In genomic region chr8:117548453-117548852, GRCm38 (mm10) we compare ENCODE assay signal across 11 mouse cellular contexts. TPM values are rescaled to one million over a fixed set of nuclear protein-coding genes. Genes with fewer than 3 reads are reported as not detected.
DNase-seq lines count a peak whose midpoint lies in the region; ATAC-seq and TF ChIP-seq lines count a peak whose summit lies in the region.
"Had no signal": no experiment of that assay in that cellular context is flagged by ENCODE, and none has a peak within 500 bp of the region (broad histone marks: within the 10 kb centered on the region; RNA-seq: fewer than 3 reads in every experiment).

No protein-coding gene starts in this region.

- WGBS in heart, postnatal 0 days: 57% methylated on average over 4 of the region's 4 CpGs
- WGBS in forebrain, embryonic 13.5 days: 96% methylated on average over 4 of the region's 4 CpGs

- no peak overlapping the region for H3K27ac ChIP-seq in heart, postnatal 0 days (ENCODE audit: low read depth)
- H3K27ac ChIP-seq in forebrain, embryonic 13.5 days: no peak overlapping the region
- H3K27ac ChIP-seq: embryonic facial prominence, embryonic 12.5 days; neural tube, embryonic 12.5 days had no signal

- DNase-seq in heart, postnatal 0 days (ENCODE audit: low spot score): no peak
- DNase-seq in heart, adult 8-10 months (ENCODE audit: low spot score): no peak
- peak; percentile 46 to 64 for DNase-seq in thymus, postnatal 36 days
- no peak for DNase-seq in gastrocnemius, postnatal 36 days
- no peak for DNase-seq in right cerebral cortex, postnatal 4 days
- DNase-seq: gastrocnemius, postnatal 14 days had no signal

- intact Hi-C loops in gastrocnemius, postnatal 36 days (cut with DNase I): no loop called here

- no peaks in the 10 kb centered on the region for H3K27me3 ChIP-seq in heart, postnatal 0 days (ENCODE audit: control insufficient read depth, insufficient read depth, low read length)
- no peaks in the 10 kb centered on the region for H3K27me3 ChIP-seq in forebrain, embryonic 13.5 days
- H3K27me3 ChIP-seq: embryonic facial prominence, embryonic 12.5 days; neural tube, embryonic 12.5 days had no signal

- H3K9ac ChIP-seq in heart, postnatal 0 days (replicated peaks; ENCODE audit: low read depth, low read length): no peak overlapping the region
- H3K9ac ChIP-seq in forebrain, embryonic 13.5 days: no peak overlapping the region
- H3K9ac ChIP-seq: embryonic facial prominence, embryonic 12.5 days; neural tube, embryonic 12.5 days had no signal

- no peak for TF ChIP-seq EP300 in heart, postnatal 0 days (IDR thresholded peaks at IDR 0.05; ENCODE audit: low read depth)

- peaks cover 12% of the 10 kb centered on the region for H3K4me1 ChIP-seq in heart, postnatal 0 days (ENCODE audit: control insufficient read depth, insufficient read depth)
- H3K4me1 ChIP-seq in forebrain, embryonic 13.5 days: no peaks in the 10 kb centered on the region
- H3K4me1 ChIP-seq: embryonic facial prominence, embryonic 12.5 days; neural tube, embryonic 12.5 days had no signal

- no peaks in the 10 kb centered on the region for H3K36me3 ChIP-seq in heart, postnatal 0 days (replicated peaks; ENCODE audit: control insufficient read depth, insufficient read depth, low read length)
- H3K36me3 ChIP-seq in forebrain, embryonic 13.5 days (ENCODE audit: poor library complexity, severe bottlenecking): no peaks in the 10 kb centered on the region
- H3K36me3 ChIP-seq: embryonic facial prominence, embryonic 12.5 days; neural tube, embryonic 12.5 days had no signal

- H3K4me3 ChIP-seq in heart, postnatal 0 days (ENCODE audit: low read depth, low read length): no peak overlapping the region
- no peak overlapping the region for H3K4me3 ChIP-seq in forebrain, embryonic 13.5 days
- H3K4me3 ChIP-seq: embryonic facial prominence, embryonic 12.5 days; neural tube, embryonic 12.5 days had no signal

- peak; percentile 27; the same call in 1 of the 2 replicates for ATAC-seq in heart, postnatal 0 days (ENCODE audit: insufficient read depth, low read depth)
- peak; percentile 82 for ATAC-seq in inflammation-experienced regulatory T-cells, adult 6 months
- ATAC-seq in megakaryocyte progenitor cell, adult 5-6 weeks (replicated peaks; ENCODE audit: poor library complexity): peak; percentile 84
- no peak for ATAC-seq in forebrain, embryonic 13.5 days

- H3K9me3 ChIP-seq in heart, postnatal 0 days (replicated peaks; ENCODE audit: control insufficient read depth, low read length): no peaks in the 10 kb centered on the region
- no peaks in the 10 kb centered on the region for H3K9me3 ChIP-seq in forebrain, embryonic 13.5 days (replicated peaks)
- H3K9me3 ChIP-seq: embryonic facial prominence, embryonic 12.5 days; neural tube, embryonic 12.5 days had no signal

- no peak overlapping the region for H3K4me2 ChIP-seq in heart, postnatal 0 days (ENCODE audit: low read depth, low read length)
- H3K4me2 ChIP-seq in forebrain, embryonic 13.5 days: no peak overlapping the region
- H3K4me2 ChIP-seq: embryonic facial prominence, embryonic 12.5 days; neural tube, embryonic 12.5 days had no signal

- no peak for TF ChIP-seq CTCF in heart, postnatal 0 days (IDR thresholded peaks at IDR 0.05; ENCODE audit: low read depth)

RNA-seq across cellular contexts. Expression of gene Plcg2, which starts 50.4 kb away (rescaled TPM):
- total RNA-seq in heart, postnatal 0 days (2014; rRNA removed; ENCODE audit: low replicate concordance): 8.8 and 9.2 TPM in 2 replicates
- 4.9 and 5.0 TPM in 2 replicates for polyA plus RNA-seq in heart, postnatal 0 days (2015; fragmentation: Nextera tagmentation; extraction: Ambion mirVana)
- 10 to 100 TPM in 1 of 4 experiments, 1 to 10 TPM in 3; 5.3 to 10.4 (median 7.5) TPM for total RNA-seq in heart, adult 8-10 months (2022)
- polyA plus RNA-seq in inflammation-experienced regulatory T-cells, adult 6 months (2017; shearing (Covaris generic)): under 1 TPM; 0.11 to 0.40 (median 0.21) TPM
- total RNA-seq in megakaryocyte progenitor cell, adult 5-6 weeks (2015): 47.8 and 52.7 TPM in 2 replicates
- 72.8 and 72.9 TPM in 2 replicates for total RNA-seq in megakaryocyte progenitor cell, adult 5-6 weeks (2017)
- 0.84 and 1.0 TPM in 2 replicates for polyA plus RNA-seq in forebrain, embryonic 13.5 days (2015; fragmentation: Nextera tagmentation; extraction: Ambion mirVana)
- under 1 TPM; 0.59 to 0.61 TPM for total RNA-seq in gastrocnemius, postnatal 36 days (2021)

Comparison
In these comparisons a context has a peak if more than half of its experiments do, and no peak if none do; other contexts are left out.
1. DNase-seq: peak in thymus, postnatal 36 days (2 of 2); none in heart, postnatal 0 days (single experiment), heart, adult 8-10 months (single experiment), gastrocnemius, postnatal 36 days (0 of 2) and right cerebral cortex, postnatal 4 days (single experiment).